Mouse (Mus musculus) heart, postnatal 14 days (tissue): ENCODE results near the gene Plch1. TPM values are rescaled to one million over a fixed set of nuclear protein-coding genes. Genes with fewer than 3 reads are reported as not detected.

Source experiments
- DNase-seq, 2 experiments: peaks; one replicate each; pipeline ENCODE4 v3.0.0; 2021 to 2022
- intact Hi-C: fragments of 180-260 bp; cut with DNase I; formaldehyde crosslinking; loops from one replicate; pipeline ENCODE4 v1.15.1; 2025
- total RNA-seq, 2 experiments: library from RNA; stranded (reverse); gene quantifications; 2 replicates each; pipeline ENCODE4 v1.2.3; 2021

Plch1 gene
- total RNA-seq, 2 experiments from 2014 or later, result 0.20 to 0.43 TPM

DNA sequence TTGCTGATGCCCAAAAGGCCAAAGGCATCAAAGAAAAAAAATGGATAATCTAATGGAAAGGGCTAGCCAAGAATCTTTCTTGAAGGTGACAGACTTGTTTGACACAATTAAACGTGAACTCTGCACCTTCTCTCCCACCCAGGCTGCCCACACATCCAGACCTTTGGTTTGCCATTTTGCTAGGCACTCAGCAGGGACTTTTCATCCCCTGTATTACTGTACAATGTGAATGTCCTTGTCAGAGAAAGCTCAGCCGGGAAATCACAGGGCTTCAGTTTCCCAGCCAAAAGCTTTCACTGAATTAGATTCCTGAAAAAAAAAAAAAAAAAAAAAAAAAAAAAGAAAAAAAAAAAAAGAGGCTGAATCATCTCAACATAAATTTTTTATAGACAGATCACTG, 34.2 kb downstream of the Plch1 start:
- intact Hi-C loops, result loop anchor here (5.0 kb wide), 1 partner anchor 943 kb away; no protein-coding TSS in a partner anchor
- no peak for DNase-seq

DNA sequence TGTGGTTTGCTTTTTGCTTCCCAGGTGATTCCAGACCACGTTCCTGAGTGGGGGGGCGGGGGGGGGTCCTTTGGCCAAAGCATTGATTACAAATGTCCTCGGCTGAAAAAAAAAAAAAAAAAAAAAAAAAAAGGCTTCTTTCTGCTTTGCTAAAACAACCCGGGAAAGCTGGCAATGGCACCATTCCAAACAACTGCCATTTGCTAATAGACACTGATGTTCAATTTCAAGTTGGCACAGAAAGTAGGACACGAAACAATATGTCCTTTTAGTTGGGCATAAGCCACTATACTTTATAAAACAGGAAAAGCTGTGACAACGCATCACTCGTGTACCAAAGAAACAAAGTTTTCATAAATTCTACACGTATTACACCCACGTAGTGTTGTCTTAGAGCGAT, 36.6 kb downstream of the Plch1 start:
- DNase-seq, result no peak
- intact Hi-C loops, result no loop called here

DNA sequence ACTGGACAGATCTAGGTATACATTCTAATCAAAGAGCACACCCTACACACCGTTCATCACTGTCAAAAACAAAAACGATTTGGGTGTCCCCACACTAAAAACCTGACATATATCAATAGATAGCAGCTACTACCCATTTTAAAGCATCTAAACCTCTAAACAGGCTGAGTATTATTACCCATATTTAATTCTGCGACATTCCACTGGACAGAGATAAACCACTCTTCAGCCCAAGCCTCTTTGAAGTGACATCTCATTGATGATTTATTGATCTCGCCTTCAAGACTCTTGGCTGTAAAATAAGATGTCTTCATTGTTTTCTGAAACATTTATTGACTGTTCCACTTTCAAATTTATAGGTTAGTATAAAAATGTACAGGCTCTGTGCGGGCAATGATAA, 46.4 kb downstream of the Plch1 start:
- no peak for DNase-seq
- intact Hi-C loops, result no loop called here

DNA sequence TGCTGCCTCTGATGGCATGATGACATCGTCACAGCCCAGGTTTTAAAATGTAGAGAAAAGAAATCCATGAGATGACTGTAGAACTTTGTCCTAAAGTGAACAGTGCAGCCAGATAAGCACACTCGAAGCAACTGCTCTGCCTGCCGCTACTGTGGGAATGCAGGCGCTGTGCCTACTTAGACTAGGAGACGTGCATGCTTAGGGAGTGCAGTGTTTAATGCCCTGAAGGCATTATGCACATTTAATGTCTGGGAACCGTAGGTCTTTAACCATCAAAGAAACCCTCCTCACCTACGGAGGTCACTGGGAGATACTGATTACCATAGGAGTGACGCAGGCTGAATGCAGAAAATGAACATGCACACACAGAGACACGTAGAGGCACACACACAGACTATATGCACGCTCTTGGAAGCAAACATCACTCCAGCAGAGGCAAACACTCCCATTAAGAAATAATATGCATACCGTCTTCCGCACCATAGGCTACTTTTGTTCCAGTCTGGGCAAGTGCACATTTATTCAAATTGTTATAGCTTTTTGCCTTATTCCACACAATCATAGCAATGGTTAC, 48.1 kb downstream of the Plch1 start:
- no peak for DNase-seq
- intact Hi-C loops, result no loop called here

- intact Hi-C loops, result no loop called here
- no peak for DNase-seq
These were observed 49.4 kb downstream of the Plch1 start for GRCm38 (mm10) chr3:63849765-63850346.

DNA sequence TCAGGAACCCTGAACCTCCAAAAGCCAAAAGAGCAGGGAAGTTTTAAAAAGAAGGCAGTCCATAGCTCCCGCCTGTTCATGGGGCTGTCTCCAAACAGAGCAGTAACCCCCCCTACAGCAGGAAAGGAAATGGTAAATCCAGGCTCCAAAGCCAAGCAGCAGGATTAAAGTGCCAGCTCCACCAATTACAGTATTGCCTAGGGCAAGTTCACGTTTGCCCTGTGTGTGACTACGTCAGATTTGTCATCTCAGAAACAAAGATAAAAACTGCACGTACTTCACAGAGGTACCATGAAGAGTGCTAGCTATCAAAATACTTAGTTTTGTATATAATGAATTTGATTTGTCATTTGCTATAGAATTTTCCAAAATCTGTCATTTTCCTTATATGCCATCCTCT, 55.1 kb downstream of the Plch1 start:
- no peak for DNase-seq
- intact Hi-C loops, result no loop called here

DNA sequence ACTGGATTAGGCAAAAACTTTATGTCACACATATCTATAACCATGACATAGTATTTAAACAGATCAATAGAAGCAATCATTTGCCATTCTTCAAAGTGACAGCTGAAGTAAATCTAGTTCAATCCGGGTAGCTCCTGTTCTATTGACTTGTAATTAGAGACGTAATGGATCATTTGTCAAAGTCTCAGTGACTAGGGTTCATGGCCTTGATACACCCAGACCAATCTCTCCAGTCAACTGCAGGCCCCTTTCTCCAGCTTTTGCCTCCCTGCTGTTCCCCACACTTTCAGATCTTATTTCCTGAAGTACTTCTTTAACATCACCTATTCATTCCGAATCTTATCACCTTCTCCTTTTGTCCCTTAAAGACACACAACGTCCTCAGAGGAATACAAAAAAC, 56.8 kb downstream of the Plch1 start:
- DNase-seq, result no peak
- intact Hi-C loops, result no loop called here

DNA sequence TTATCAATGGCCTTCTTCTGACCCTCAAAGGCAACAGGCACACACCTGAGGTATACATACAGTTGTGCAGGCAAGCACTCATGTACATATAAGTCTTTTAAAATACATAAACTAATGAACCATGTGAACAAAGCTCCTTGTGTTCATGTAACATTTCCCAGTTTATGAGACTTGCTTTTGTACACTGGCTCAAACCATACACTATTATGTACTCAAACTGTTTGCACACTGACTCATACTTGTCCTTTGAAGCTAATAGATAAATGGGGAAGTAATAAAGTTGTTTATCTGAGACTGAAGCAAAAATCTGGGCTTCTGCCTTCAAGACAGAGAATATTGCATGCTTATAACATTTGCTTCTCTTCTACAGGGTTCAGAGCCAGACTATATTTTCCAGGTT, 61.5 kb downstream of the Plch1 start:
- no peak for DNase-seq
- intact Hi-C loops, result no loop called here

GRCm38 (mm10) chr3:63836937-63837632, 62.2 kb downstream of the Plch1 start:
- no peak for DNase-seq
- intact Hi-C loops, result no loop called here

DNA sequence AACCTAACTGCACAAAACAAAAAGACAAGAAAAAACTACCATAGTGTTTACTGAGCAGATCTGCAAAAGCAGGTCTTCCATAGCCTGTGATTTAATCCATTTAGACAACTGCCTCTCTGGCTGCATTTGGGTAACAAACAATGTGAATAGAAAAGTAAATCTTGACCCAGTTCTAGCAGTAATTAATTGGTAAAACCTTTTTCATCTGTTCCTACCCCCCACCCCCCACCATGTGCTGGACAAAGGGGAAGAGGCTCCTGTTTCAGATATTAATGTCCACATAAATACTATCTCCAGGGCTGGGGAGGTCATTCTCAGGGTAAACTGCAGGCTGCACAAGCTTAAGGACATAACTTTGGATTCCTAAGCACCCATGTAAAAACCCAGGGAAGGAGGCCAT, 63.5 kb downstream of the Plch1 start:
- intact Hi-C loops, result no loop called here
- no peak for DNase-seq

DNA sequence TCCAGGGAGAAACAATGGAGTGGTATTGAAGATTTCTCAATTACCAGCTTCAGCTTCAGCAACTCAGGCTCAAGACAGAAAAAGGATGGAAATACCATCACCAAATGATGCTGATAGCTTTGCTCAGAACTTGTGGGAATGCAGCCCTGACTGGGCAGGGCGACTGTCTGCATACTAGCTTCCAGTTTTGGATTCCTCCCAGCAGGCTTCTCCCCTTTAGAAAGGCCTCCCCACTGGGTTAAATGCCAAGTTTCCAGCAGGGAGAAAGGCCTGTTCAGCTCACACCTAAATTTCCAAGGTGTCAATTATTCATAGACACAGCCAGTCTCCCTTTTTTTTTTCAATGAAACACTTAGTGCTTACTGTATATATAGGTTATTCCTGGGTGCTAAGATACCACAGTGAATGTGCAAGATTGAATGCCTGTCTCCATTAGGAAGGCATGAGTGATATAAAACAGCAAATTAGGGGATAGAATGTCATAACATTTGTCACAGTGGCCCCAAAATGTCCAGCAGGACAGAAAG, 75.3 kb downstream of the Plch1 start:
- intact Hi-C loops, result no loop called here
- DNase-seq, result peak; percentile 3 to 28

GRCm38 (mm10) chr3:63822631-63823030, 76.6 kb downstream of the Plch1 start:
- no peak for DNase-seq
- intact Hi-C loops, result no loop called here

- peak in 1 of 2 experiments; percentile 9 for DNase-seq
- intact Hi-C loops, result no loop called here
These were observed 84.1 kb downstream of the Plch1 start for GRCm38 (mm10) chr3:63815131-63815530.

DNA sequence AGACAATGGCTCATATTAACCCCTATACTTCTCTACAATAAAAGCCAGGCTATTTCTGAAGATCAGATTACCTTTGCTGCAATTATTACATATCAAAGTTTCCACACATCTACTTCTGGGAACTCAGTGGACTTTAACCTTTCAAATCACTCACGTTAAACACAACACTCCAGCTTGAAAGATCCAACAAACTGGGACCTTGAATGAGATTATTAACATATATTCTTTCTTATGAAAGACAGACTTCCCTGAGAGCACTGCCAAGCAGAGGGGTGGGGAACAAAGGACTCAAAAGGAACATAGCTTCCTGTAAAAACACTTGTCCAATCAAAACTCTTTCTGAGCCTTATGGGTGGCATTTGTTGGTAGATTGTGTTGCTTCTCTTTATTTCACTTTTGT, 85.1 kb downstream of the Plch1 start:
- intact Hi-C loops, result no loop called here
- no peak for DNase-seq

DNA sequence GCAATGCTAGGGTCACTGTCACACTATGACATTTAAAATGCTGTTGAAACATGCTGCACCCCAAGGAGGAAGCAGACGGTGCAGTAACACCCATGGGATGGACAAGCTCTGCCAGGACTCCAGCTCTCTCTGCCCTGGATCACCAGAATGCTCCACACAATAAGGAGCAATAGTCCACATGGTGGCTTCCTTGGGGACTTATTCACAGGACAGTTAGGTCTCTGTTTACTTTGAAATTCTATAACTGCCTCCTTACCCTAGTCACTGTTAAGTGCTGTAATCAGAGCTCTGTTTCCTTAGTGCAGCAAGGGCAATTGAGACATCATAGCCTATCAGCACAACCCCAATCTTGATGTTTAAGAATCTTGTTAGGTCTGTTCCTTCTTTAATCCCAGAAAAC, 92.4 kb downstream of the Plch1 start:
- intact Hi-C loops, result no loop called here
- DNase-seq, result no peak

DNA sequence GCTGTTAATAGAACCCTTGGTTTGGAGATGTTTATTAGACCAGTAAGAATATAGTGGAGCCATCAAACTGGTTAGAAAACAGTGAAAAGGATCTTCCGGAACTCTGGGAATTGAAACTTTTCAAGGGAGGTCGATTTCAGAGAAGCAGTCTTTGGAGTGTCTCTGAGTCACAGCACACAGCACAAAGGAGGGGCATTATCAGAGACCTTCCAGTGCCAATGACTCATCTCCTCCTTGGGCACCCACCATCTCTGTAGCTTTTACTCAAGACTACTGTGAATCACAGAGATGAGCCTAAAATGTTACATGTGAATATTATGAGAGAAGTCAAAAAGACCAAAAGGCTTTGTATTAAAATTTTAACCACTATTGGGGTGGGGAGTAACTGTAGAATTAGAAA, 93.8 kb downstream of the Plch1 start:
- intact Hi-C loops, result no loop called here
- DNase-seq, result no peak

DNA sequence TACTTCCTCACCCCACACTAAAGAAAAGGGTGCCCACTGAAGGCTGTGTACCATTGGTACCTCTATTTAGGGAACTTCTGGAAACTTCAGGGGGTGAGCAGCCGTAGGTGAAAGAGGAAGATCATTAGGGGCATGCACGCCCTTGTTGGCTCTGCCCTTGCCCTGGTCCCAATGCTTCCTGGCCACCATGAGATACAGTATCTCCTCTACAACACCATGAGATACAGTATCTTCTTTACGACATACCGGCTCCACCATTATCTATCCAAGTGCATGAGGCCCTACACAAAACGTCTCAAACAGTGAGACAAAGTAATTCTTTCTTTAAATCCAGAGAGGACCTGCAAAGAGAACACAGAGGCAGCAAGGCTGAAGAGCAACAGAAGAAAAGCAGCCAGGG, 98.6 kb downstream of the Plch1 start:
- intact Hi-C loops, result no loop called here
- no peak for DNase-seq

DNA sequence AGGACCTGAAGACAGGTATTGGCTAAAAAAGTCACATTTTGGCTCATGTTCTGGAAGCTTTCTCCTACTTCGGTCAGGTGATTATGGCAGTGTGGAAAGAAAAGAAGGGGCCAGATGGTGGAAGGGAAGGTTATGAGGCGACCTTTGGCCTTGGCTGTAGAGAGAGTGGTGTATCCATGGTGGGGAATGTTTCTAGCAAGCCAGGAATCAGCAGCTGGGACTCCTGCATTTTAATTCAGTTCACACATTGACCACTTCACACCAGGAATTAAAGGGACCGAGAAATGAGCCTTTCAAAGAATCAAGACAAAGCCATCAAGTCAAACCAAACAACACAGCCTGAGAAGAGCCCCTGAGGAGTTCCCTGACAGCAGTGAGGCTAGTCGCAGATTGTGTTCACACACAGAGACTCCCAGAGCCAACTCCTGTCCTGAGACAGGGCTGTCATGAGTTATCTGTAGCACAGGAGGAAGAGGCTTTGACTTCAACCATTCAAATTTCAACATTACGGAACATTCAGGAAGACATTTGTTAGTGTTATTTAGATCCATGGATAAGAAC, 112.4 kb downstream of the Plch1 start:
- intact Hi-C loops, result no loop called here
- DNase-seq, result no peak

DNA sequence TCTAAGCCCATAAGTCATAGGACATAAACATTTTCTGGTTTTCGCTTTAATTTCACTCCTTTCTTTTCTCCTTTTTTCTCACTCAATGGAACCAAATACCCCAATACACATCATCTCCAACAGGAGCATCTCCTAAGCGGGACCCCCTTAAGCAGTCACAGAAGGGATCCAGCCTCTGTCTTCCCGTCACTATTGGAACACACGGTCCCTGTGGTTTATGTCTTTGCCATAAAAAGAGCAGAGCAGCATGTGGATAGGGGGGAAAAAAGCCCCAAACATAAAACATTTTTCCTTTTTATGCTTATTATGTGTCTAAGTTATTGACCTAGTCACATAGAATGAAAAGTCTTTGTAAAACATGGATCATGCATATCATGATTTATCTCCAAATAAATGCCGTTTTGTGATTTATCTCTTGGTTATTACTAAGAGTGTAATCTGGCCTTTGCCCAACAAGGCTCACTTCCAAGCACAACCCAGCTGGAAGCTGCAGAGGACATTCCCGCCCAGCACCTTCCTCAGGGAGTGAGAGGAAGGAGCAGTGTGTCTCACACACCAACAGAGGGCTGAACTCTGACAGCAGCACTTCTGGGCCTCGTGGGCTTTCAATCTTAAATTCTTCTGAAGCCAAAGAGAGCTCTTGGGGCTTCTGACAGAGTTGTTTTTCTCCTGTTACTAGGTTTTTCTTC, 126.5 kb downstream of the Plch1 start:
- intact Hi-C loops, result no loop called here
- peak; percentile 11 to 32 for DNase-seq

DNA sequence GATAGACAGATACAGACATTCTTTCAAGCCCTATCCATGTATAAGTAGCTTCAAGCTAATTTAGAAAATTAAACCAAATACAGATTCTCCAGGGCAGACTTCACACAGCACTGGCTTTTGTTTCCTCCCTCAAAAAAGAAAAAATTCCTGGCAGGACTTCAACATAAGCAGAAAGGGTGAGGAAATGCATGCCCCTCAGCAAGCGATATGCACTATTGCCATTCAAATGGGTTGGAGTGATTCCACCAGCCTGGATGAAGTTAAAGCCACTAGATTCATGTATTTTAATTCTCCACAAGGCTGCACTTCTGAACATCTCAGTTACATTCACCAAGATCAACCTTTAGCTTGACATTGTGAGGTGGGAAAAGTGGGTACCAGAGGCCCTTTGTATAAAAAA, 138.5 kb downstream of the Plch1 start:
- intact Hi-C loops, result no loop called here
- DNase-seq, result no peak

DNA sequence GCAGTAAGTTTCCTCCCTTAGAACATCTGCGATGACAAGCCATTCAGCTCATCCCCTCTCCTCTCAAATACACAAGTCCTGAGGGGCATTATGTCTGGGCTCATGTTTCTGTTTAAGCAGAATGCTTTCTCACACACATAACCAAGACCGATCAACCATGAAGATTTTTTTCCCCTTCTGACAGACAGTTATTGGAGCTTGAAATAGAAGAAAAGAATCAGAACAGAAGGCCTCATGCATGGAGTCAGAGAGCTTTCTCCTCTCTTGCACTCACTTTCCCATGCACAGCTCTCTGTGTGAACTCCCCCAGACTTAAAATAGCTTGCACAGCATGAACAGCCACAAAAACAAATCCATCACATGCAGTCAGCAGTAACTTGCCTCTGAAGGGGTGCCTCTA, 159.2 kb downstream of the Plch1 start:
- no peak for DNase-seq
- intact Hi-C loops, result no loop called here
